Mouse (Mus musculus): ENCODE measurements around the gene Zfp9.

Zfp9 gene

DNA sequence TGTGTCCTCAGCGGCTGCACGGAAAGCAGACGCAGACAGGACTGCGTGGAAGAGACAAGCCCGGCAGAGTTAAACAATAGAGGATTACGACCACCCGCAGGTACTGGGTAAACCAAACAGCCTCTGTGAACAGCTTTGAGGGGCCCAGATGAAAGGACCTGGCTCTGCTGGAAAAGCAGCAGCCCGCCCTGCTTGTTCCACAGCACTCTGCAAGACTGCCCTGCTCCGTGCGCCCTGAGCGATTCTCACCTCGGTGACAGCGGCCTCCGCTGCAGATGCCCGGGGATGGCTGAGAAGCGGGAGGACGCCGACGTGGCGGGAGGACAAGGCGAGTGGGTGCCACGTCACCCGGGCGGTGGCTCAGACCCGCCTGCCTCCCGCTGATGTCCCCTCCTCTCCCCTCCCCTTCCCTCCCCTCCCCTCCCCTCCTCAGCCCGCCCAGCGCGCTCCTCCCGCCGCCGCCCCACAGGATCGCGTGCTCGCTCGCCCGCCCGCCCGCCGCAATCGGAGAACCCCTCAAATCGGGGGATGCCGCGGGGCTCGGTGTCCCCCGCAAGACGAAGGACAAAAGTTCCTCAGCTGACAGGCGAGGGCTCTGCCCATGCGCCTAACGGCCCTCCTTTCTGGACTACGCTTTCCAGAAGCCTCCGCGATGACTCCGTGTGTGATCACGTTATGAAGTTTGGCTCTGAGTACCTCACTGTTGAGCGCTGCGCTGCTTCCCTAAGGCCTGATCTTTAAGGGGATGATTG, at the start of gene Zfp9:
TSS of gene Zfp9 (minus strand) at position 364 of the 752 bp plus-strand sequence.
- peak; percentile 86 for DNase-seq

- no peak for DNase-seq
Observed at GRCm38 (mm10) chr6:118520668-118521067, 41.5 kb upstream of the Zfp9 start.

GRCm38 (mm10) chr6:118513335-118514012, 34.4 kb upstream of the Zfp9 start:
- no peak for DNase-seq

DNA sequence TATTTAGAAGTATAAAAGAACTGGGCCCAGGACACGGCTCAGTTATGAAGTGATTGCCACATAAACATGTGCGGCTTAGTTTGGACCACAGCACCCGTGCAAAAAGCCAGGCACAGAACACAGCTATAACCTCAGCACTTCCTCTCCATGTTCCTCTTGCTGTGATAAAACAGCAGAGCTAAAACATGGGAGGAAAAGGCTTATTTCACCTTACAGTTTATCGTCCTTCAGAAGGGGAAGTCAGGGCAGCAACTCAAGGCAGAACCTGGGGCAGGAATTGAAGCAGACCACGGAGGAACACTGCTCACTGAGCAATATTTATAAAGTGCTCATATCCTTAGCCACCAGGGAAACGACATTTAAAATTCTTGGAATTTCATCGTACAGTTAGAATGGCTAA, 19.9 kb upstream of the Zfp9 start:
- no peak for DNase-seq

GRCm38 (mm10) chr6:118482125-118482524, 3.0 kb upstream of the Zfp9 start:
- no peak for DNase-seq

DNA sequence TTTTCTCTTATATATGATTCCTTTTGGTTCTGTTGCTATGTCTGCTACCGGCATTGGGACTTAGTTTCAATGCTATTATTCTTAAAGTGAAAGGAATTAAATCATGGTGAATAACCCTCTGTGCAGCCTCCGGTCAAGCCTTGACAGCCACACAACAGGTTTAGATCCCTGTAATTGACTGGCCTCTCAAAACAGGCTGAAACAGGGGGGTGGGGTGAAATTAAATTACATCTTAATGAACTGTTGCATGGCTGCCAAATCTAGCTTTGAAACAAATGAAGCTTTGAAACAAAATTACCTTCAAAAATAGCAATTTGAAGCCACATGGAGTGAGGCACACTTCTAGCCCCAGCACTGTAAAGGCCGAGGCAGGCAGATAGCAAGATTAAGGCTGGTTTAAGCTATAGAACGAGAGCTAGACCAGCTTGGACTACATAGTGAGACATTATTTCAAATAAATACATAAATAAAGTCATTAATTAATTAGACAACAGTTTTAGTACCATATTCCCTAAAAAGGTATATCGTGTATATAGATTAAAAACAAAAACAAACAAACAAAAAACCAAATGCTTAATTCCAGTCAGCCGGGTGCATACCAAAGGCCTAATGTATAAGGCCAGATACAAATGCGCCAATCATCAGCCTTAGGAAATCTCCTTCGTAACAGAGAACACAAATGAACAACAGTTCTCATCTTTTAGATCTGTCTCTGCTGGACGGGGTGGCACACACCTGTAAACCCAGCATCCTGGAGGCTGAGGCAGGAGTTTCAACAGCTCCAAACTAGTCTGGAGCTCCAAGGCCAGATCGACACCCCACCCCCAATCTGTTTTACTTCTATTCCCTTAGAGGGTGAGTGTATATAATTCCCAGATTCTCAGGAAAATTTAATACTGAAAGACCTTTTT, 990 bp downstream of the Zfp9 start:
- no peak for DNase-seq

DNA sequence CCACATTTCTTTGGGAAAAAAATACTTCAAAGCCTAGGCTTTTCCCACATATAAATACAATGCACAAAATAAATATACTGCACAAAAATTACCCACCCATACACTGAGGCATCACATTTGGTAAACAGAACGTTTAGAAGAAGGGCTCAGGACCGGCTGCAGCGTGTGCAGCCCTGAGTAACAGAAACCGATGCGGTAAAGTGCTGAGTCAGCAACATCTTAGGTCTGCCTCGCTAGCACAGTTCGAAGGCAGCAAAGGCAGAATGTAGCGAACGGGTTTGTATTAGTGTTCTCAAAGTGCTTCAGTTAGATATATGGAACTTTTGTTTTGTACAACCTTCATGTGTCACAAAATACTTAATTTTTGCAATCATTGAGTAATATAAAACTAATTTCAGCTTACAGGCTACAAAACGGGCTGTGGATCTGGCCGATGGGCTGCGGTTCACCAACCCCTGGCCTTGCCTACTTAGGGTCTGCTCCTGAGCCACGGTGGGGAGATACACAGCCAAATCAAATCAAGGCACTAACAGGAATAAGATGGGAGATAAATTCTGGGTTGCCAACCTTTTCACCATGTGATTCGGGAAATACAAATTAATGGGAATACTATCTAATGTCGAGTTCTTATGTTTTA, 16.9 kb downstream of the Zfp9 start:
- DNase-seq: no peak

DNA sequence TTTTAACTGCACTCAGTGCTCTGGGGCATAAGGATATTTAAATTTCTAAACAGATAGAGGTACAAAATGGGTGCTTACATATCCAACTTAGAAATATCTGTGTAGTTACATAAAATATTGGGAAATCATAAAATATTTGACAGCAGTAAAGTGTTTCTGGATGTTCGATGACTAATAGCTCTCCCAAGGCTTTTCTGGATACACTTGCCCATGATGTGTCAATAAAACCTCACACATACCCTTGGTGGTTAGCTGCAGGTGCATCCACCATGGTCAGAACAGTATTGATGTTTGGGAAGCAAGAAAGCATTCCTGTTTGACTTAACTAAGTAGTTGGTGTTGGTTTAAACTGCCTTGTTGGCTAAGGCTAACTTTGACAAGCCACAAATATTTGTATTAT, 21.4 kb downstream of the Zfp9 start:
- no peak for DNase-seq

DNA sequence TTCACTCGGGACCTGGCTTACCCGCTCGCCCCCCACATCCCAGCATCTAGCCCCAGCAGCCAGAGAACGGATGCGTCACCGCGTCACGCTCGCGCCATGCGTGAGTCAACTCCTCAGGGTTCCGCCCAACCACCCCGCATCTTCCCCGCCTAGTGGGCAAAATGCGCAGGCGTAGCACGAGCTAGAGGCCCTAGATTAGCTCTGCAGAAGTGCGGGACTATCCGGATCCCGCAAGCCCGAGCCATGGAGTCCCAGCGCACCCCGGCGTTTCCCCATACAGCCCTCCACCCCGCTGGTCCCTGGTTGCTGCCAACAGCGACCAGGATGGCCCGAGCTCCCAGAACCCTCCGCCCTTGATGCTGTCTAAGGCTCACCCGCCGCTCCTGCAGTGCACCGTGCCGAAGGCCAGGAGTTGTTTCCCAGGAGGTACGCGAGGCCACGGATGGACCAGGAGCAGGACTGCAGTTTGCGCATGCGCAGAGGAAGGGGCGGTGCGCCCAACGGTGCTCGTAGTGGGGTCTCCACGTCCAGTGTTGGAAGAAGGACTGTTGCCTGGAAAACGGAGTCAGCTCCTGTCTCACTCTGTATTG, 24.0 kb downstream of the Zfp9 start, which contains the start of gene Zfp248:
TSS of gene Zfp248 (minus strand) at position 487 of the 590 bp plus-strand sequence.
- peak; percentile 93 for DNase-seq

- DNase-seq: no peak
Observed at GRCm38 (mm10) chr6:118454452-118454851, 24.7 kb downstream of the Zfp9 start.

DNA sequence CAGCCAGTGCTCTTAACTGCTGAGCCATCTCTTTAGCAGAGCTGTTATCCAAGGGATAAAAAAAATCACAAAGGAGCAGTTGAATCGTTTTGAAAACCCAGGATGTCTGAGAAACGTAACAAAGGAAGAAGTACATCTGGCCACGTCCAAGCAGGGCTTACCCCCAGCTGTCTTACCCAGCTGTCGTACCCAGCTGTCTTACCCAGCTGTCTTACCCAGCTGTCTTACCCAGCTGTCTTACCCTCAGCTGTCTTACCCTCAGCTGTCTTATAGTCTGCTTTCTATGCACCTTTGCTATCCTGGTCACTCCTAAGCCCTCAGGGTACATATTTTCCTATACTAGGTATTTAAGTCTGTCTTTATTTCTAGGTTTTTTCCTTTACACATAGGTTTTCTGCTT, 47.6 kb downstream of the Zfp9 start:
- no peak for DNase-seq

GRCm38 (mm10) chr6:118426666-118427065, 52.5 kb downstream of the Zfp9 start:
- no peak for DNase-seq

GRCm38 (mm10) chr6:118419050-118419920, 59.8 kb downstream of the Zfp9 start, which contains the start of gene Bms1:
Bms1 (minus strand) TSS chr6:118419474.
- DNase-seq: peak; percentile 97
